Mouse (Mus musculus): ENCODE results near the gene Rgsl1. TPM values are rescaled to one million over a fixed set of nuclear protein-coding genes. Genes with fewer than 3 reads are reported as not detected.
A peak's percentile ranks its signal among the peaks of the same experiment; 100 is the strongest.

Gene Rgsl1
- polyA plus RNA-seq, 1 experiment from 2014 or later, result 0.11 TPM

GRCm38 (mm10) chr1:153747861-153748530, 95.9 kb downstream of the Rgsl1 start:
- peaks cover 13% of the 10 kb centered on the region; the same call in 1 of the 2 replicates for H3K36me3 ChIP-seq
- H3K9ac ChIP-seq, result no peak overlapping the region
- no peaks in the 10 kb centered on the region for H3K27me3 ChIP-seq (replicated peaks)
- no peak for ATAC-seq (ENCODE audit: low FRiP score, low read depth)
- H3K9me3 ChIP-seq, result no peaks in the 10 kb centered on the region
- H3K4me1 ChIP-seq, result peaks cover 53% of the 10 kb centered on the region
- no peak overlapping the region for H3K4me3 ChIP-seq
- 78% methylated on average over 12 of the region's 12 CpGs for WGBS
- H3K4me2 ChIP-seq (replicated peaks), result peak overlapping the region; percentile 62; the same call in 1 of the 2 replicates
- H3K27ac ChIP-seq, result no peak overlapping the region

- H3K9ac ChIP-seq, result no peak overlapping the region
- no peaks in the 10 kb centered on the region for H3K27me3 ChIP-seq (replicated peaks)
- ATAC-seq (ENCODE audit: low FRiP score, low read depth), result 0 out of 2 replicates have a peak, but pooled peaks have one; percentile 15
- H3K4me3 ChIP-seq, result no peak overlapping the region
- H3K27ac ChIP-seq, result no peak overlapping the region
- H3K9me3 ChIP-seq, result no peaks in the 10 kb centered on the region
- no peak overlapping the region for H3K4me2 ChIP-seq (replicated peaks)
- H3K36me3 ChIP-seq, result peaks cover 13% of the 10 kb centered on the region; the same call in 1 of the 2 replicates
- H3K4me1 ChIP-seq, result peaks cover 53% of the 10 kb centered on the region
- WGBS, result 3% methylated on average over 12 of the region's 12 CpGs
Measured at GRCm38 (mm10) chr1:153746728-153747127, 97.2 kb downstream of the Rgsl1 start.

DNA sequence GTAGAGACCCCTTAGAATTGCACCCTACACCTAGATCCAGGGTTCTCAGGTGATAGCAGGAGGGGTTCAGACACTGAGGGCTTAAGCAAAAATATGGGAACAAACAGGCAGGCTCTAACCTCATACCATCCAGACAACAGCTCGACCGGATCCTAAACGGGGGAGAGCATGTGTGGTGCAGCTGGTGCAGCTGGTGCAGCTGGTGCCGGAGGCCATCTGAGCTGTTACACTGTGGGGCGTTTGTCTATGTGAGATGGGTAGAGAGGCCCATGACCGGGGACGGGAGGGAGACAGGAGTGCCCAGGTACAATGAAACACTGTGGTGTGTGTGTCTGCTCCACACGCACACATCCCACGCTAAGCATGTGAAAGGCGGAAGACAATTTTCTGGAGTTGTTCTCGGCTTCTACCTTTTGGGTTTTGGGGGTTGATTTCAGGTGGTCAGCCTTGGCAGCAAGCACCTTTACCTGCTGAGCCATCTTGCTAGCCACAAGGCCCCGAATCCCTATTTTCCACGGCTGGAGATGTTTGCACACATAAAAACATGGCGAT, 97.7 kb downstream of the Rgsl1 start:
- no peak overlapping the region for H3K4me2 ChIP-seq (replicated peaks)
- ATAC-seq (ENCODE audit: low FRiP score, low read depth), result peak; percentile 39

GRCm38 (mm10) chr1:153742374-153743155, 101.4 kb downstream of the Rgsl1 start:
- peak overlapping the region; percentile 71 for H3K4me2 ChIP-seq (replicated peaks)
- H3K36me3 ChIP-seq, result peaks cover 13% of the 10 kb centered on the region; the same call in 1 of the 2 replicates
- H3K27ac ChIP-seq, result no peak overlapping the region
- peaks cover 44% of the 10 kb centered on the region for H3K4me1 ChIP-seq
- H3K4me3 ChIP-seq, result peak overlapping the region; percentile 44
- 58% methylated on average over 11 of the region's 11 CpGs for WGBS
- 0 out of 2 replicates have a peak, but pooled peaks cover 3% of the 10 kb centered on the region for H3K27me3 ChIP-seq (replicated peaks)
- H3K9me3 ChIP-seq, result no peaks in the 10 kb centered on the region
- no peak for ATAC-seq (ENCODE audit: low FRiP score, low read depth)
- no peak overlapping the region; the same call in 1 of the 2 replicates for H3K9ac ChIP-seq

More for the DNA sequence above, 97.7 kb downstream of the Rgsl1 start:
- no peak overlapping the region for H3K27ac ChIP-seq
- H3K36me3 ChIP-seq, result peaks cover 13% of the 10 kb centered on the region; the same call in 1 of the 2 replicates
- H3K9me3 ChIP-seq, result no peaks in the 10 kb centered on the region
- H3K9ac ChIP-seq, result no peak overlapping the region
- H3K4me1 ChIP-seq, result peaks cover 52% of the 10 kb centered on the region
- no peak overlapping the region for H3K4me3 ChIP-seq
- 64% methylated on average over 14 of the region's 14 CpGs for WGBS
- no peaks in the 10 kb centered on the region for H3K27me3 ChIP-seq (replicated peaks)

DNA sequence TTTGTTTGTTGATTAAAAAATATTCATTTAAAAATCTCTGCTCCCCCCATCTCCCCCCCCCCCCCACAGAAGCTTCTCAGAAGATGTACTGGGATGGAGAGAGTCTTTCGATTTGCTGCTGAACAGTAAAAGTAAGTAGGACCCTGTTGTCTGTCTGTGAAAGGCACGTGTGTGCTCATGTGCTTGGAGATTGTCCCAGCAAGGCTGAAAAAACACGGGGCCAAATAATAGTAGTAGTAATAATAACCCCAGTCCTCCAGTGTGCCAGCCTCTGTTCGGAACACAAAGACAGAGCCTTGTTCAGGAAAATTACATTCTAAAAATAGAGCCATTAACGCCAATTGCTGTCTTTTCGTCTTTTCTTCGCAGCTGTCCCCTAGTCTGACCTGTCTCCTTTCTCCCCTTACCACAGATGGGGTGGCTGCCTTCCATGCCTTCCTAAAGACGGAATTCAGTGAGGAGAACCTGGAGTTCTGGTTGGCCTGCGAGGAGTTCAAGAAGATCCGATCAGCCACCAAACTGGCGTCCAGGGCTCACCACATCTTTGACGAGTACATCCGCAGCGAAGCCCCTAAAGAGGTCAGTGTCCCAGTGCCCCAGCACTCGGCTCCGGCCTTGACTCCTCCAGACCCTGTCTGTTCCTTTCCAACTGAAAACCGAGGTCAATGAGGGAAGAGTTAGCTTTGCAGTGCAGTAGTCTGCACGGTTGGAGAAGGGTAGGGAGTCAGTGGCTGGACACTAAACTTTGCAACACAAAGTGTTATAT, 102.2 kb downstream of the Rgsl1 start:
- 56% methylated on average over 18 of the region's 18 CpGs for WGBS
- Histone ChIP-seq H3K27me3 (replicated peaks) (0 out of 2 replicates have a peak, but pooled peaks cover 3% of the 10 kb centered on the region), H3K4me2 (replicated peaks) (peak overlapping the region; percentile 71), H3K9ac (peak overlapping the region; percentile 53), H3K4me1 (peaks cover 51% of the 10 kb centered on the region), H3K9me3 (no peaks in the 10 kb centered on the region), H3K36me3 (peaks cover 13% of the 10 kb centered on the region; the same call in 1 of the 2 replicates), H3K27ac (0 out of 2 replicates have a peak overlapping the region, but pooled peaks have one; percentile 26), H3K4me3 (peak overlapping the region; percentile 44)
- no peak for ATAC-seq (ENCODE audit: low FRiP score, low read depth)

DNA sequence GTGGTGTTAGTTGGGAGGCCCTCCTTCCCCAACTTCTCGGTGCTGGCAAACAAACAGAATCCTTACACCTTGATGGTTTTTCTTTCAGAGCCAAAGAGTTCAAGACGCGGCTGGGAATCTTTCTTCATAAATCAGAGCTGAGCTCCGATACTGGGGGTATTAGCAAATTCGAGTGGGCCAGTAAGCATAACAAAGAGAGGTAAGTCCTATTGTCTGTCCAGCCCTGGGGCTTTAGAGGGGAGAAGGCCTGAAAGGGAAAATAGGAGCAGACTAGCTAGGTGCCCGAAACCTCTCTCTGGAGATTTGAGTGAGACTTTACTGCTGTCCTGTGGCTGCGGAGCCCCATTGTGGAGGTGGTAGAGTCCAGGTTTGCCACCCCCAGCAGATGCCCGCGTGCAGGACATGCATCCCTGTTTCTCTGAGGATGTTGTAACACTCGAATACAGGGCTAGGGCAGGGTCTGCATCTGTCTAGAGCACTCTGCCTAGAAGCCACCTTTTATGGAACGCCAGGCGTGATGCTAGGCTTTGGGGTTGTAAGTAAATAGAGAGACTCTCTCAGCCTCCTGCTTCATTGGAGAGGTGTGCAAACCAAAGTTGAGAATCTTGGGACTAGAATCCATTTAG, 103.1 kb downstream of the Rgsl1 start:
- 0 out of 2 replicates have a peak, but pooled peaks cover 3% of the 10 kb centered on the region for H3K27me3 ChIP-seq (replicated peaks)
- no peak overlapping the region for H3K27ac ChIP-seq
- H3K36me3 ChIP-seq, result peaks cover 13% of the 10 kb centered on the region; the same call in 1 of the 2 replicates
- H3K9me3 ChIP-seq, result no peaks in the 10 kb centered on the region
- H3K4me3 ChIP-seq, result peak overlapping the region; percentile 44
- peak overlapping the region; percentile 71 for H3K4me2 ChIP-seq (replicated peaks)
- peaks cover 49% of the 10 kb centered on the region for H3K4me1 ChIP-seq
- no peak for ATAC-seq (ENCODE audit: low FRiP score, low read depth)
- WGBS, result 28% methylated on average over 12 of the region's 12 CpGs
- peak overlapping the region; percentile 53 for H3K9ac ChIP-seq

DNA sequence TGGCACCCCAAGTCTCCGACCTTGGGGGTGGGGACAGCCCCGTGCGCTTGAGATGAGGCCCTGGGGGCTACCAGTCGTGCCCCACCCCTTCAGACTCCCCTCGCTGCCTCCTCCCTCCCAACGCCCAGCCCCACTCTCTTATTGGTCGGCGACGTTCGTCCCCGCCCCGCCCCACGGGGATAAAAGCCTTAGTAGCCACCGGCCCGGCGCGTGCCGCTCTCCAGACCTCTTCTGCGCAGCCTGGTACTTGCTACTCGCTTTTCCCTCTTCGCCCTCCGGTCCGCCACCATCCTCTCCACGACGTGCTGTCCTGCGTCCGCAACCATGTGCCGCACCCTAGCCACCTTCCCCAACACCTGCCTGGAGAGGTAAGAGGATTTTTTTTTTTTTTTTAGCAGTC, 103.8 kb downstream of the Rgsl1 start, which contains the start of gene Rgs16:
TSS of gene Rgs16 (plus strand) at position 205 of the 400 bp plus-strand sequence.
- Histone ChIP-seq H3K4me1 (peaks cover 49% of the 10 kb centered on the region), H3K4me3 (peak within 1 kb of the TSS; percentile 44), H3K27me3 (replicated peaks) (0 out of 2 replicates have a peak, but pooled peaks cover 3% of the 10 kb centered on the region), H3K36me3 (peaks cover 13% of the 10 kb centered on the region; the same call in 1 of the 2 replicates), H3K9me3 (no peaks in the 10 kb centered on the region), H3K9ac (peak within 1 kb of the TSS; percentile 53), H3K27ac (no peak within 1 kb of the TSS), H3K4me2 (replicated peaks) (peak within 1 kb of the TSS; percentile 71)
- peak; percentile 67 for ATAC-seq (ENCODE audit: low FRiP score, low read depth)
- under 1% methylated on average over 28 of the region's 28 CpGs for WGBS

GRCm38 (mm10) chr1:153739437-153740015, 104.4 kb downstream of the Rgsl1 start:
- 16% methylated on average over 13 of the region's 13 CpGs for WGBS
- no peak overlapping the region for H3K27ac ChIP-seq
- no peak overlapping the region for H3K9ac ChIP-seq
- no peaks in the 10 kb centered on the region for H3K9me3 ChIP-seq
- peak overlapping the region; percentile 71 for H3K4me2 ChIP-seq (replicated peaks)
- peaks cover 45% of the 10 kb centered on the region for H3K4me1 ChIP-seq
- H3K27me3 ChIP-seq (replicated peaks), result 0 out of 2 replicates have a peak, but pooled peaks cover 3% of the 10 kb centered on the region
- peak overlapping the region; percentile 44 for H3K4me3 ChIP-seq
- peaks cover 13% of the 10 kb centered on the region; the same call in 1 of the 2 replicates for H3K36me3 ChIP-seq
- no peak for ATAC-seq (ENCODE audit: low FRiP score, low read depth)

DNA sequence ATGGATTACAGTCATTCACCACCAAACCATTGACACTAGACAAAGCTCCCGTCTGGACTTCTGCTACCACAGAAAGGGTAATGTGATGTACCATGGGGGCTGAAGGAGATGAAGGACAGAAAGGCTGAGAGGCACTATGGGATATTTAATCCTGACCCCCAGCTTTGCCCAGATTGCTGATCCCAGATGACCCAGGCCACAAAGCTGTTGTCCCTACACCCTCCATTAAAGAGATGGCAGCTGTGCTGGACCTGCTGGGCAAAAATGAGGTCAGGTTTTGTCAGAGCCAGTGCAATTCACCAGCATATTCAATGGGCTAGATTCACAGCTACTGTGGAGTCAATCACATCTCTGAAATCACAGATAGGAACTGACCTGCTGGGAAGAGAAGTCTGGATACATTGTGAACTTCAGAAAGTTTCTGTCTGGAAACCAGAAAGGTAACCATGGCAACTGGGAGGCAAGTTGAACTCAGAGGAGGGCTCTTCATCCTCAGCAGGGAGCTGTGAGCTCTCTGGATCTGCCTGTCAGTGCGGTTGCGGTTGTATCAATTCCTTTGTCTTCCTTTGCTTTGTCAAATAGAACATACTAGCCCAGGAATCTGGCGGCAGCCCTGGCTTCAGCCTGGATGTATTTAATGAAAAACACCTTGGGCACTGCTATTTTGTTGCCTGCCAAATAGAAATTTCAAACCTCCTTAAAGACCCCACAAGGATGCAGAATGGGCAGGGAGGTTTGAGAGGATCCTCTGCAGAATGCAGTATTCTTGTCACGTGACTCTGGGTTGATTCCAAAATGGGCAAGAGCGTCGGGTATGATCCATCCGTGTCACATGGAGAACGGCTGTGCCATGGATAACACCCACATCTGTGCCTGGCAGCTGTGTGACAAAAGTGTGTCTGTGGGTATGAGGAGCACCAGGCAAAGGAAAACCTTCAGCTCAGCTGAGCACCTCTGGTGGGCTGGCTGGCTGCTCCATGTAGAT, 106.5 kb downstream of the Rgsl1 start:
- no peak overlapping the region for H3K27ac ChIP-seq
- H3K27me3 ChIP-seq (replicated peaks), result 0 out of 2 replicates have a peak, but pooled peaks cover 3% of the 10 kb centered on the region
- H3K9ac ChIP-seq, result no peak overlapping the region
- H3K36me3 ChIP-seq, result no peaks in the 10 kb centered on the region
- 32% methylated on average over 9 of the region's 9 CpGs for WGBS
- peaks cover 44% of the 10 kb centered on the region for H3K4me1 ChIP-seq
- no peaks in the 10 kb centered on the region for H3K9me3 ChIP-seq
- no peak overlapping the region for H3K4me2 ChIP-seq (replicated peaks)
- no peak overlapping the region for H3K4me3 ChIP-seq
- ATAC-seq (ENCODE audit: low FRiP score, low read depth), result 0 out of 2 replicates have a peak, but pooled peaks have one; percentile 13

GRCm38 (mm10) chr1:153736096-153736495, 107.8 kb downstream of the Rgsl1 start:
- Histone ChIP-seq H3K4me3 (no peak overlapping the region), H3K36me3 (no peaks in the 10 kb centered on the region), H3K4me2 (replicated peaks) (no peak overlapping the region), H3K4me1 (peaks cover 47% of the 10 kb centered on the region), H3K27ac (no peak overlapping the region), H3K9me3 (no peaks in the 10 kb centered on the region), H3K27me3 (replicated peaks) (0 out of 2 replicates have a peak, but pooled peaks cover 3% of the 10 kb centered on the region), H3K9ac (no peak overlapping the region)
- 84% methylated on average over 6 of the region's 6 CpGs for WGBS
- ATAC-seq (ENCODE audit: low FRiP score, low read depth), result no peak
